Mouse (Mus musculus): Measurements from ENCODE around the gene Lyrm1. TPM values are rescaled to one million over a fixed set of nuclear protein-coding genes. Genes with fewer than 3 reads are reported as not detected.
A peak's percentile ranks its signal among the peaks of the same experiment; 100 is the strongest.

Gene Lyrm1
- polyA plus RNA-seq, 1 experiment from 2014 or later, result 10.3 TPM

GRCm38 (mm10) chr7:119860554-119860953 lies 35.1 kb upstream of the Lyrm1 start:
- CTCF ChIA-PET, result interaction anchor here (1.0 to 2.3 kb wide), 2 partner anchors 11 to 33 kb away, joined by 3 to 9 read pairs; no protein-coding TSS in a partner anchor
- POLR2A ChIA-PET, result no interaction called here
- DNase-seq (ENCODE audit: low read depth, low spot score) (no peak), ATAC-seq (no peak)
- H3K27me3 ChIP-seq, result no peaks in the 10 kb centered on the region
- TF ChIP-seq CTCF (IDR thresholded peaks at IDR 0.05), result no peak
- in situ Hi-C loops (cut with MboI; ENCODE audit: low pct_unique_long_range_greater_than_20kb), result loop anchor here (25.0 kb wide), 1 partner anchor 777 kb away; the partner anchor contains the start of gene Uqcrc2

DNA sequence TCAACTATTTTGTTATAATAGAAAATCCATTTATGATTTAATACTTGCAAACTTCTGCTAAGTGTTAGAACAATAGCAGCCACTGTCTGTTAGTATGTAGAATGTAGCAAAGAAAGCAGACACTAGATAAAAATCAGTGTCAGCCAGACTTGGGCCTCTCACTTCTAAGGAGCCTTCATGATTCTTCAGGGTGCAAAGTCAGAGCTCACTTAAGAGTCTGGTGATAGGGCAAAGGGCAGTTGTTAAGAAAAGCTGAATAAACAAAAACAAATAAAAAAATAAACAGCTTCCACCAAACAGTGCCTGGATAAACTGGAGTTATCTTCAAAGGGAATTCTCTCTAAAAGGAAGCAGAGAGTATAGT lies 34.7 kb upstream of the Lyrm1 start:
- no peak for ATAC-seq
- CTCF ChIA-PET, result no interaction called here

DNA sequence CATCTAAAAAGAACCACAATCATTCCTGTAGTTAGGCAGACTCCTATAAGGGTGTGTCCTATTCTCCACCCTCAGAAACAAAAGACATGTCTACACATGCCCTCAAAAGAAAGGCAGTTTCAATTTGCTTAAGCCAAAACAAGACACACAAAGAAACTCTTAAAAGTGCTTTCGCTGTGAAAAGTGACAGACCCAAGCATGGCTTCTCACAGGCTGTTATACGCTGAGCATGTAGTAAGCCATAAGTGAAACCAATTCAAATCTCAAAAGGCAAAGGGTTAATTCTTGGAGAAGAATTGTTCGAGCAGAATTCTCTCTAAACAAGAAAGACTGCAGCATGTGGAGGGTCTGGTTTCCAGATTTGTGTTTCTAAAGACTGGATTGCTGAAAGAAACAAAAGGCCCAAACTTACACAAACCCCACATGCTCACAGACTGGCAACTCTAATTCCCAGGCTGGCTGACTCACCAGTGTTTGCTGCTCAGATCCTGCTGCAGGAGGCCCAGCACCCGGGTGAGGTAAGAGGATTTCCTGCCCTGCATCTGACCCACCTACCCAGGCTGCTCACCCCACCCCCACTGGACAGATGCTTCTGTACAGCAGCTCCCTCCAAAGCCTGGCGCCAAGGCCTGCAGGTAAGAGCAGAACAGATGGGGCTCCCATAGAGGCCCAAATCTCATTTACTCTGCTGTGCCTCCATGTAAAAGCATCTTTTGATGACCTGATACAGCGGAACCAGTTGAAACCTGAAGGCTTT lies 34.1 kb upstream of the Lyrm1 start:
- no peak for TF ChIP-seq CTCF (IDR thresholded peaks at IDR 0.05)
- in situ Hi-C loops (cut with MboI; ENCODE audit: low pct_unique_long_range_greater_than_20kb), result loop anchor here (25.0 kb wide), 1 partner anchor 776 kb away; the partner anchor contains the start of gene Uqcrc2
- DNase-seq (ENCODE audit: low read depth, low spot score) (peak; percentile 46), ATAC-seq (peak; percentile 97)
- POLR2A ChIA-PET, result no interaction called here
- no peaks in the 10 kb centered on the region for H3K27me3 ChIP-seq
- CTCF ChIA-PET, result no interaction called here

More for the DNA sequence above, 34.7 kb upstream of the Lyrm1 start:
- no peaks in the 10 kb centered on the region for H3K27me3 ChIP-seq
- POLR2A ChIA-PET, result no interaction called here
- no peak for TF ChIP-seq CTCF (IDR thresholded peaks at IDR 0.05)
- DNase-seq (ENCODE audit: low read depth, low spot score), result no peak
- in situ Hi-C loops (cut with MboI; ENCODE audit: low pct_unique_long_range_greater_than_20kb), result loop anchor here (25.0 kb wide), 1 partner anchor 776 kb away; the partner anchor contains the start of gene Uqcrc2

DNA sequence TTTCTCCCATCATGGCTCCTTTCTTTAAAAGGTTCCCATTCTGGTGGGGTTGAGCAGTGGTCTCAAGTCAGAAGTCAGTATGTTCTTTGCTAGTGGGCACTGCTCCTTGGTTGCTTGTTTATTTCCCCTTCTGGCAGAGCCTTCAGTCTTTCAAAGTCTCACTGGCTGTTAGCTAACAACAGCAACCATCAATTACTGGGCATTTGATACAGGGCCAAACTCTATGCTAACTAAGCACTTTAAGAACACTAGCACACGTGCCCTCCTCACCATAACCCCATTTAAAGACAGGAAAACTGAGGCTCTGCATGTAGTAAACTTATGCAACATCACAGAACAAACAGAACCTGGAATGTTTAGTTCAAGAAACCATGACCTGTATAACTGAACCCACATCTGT lies 33.5 kb upstream of the Lyrm1 start:
- no peaks in the 10 kb centered on the region for H3K27me3 ChIP-seq
- ChIA-PET POLR2A (no interaction called here), CTCF (interaction anchor here (1.6 kb wide), 1 partner anchor 8 kb away, joined by 7 read pairs; no protein-coding TSS in a partner anchor)
- DNase-seq (ENCODE audit: low read depth, low spot score) (no peak), ATAC-seq (no peak)
- no peak for TF ChIP-seq CTCF (IDR thresholded peaks at IDR 0.05)
- in situ Hi-C loops (cut with MboI; ENCODE audit: low pct_unique_long_range_greater_than_20kb), result loop anchor here (25.0 kb wide), 1 partner anchor 775 kb away; the partner anchor contains the start of gene Uqcrc2

- in situ Hi-C loops (cut with MboI; ENCODE audit: low pct_unique_long_range_greater_than_20kb), result loop anchor here (25.0 kb wide), 1 partner anchor 773 kb away; the partner anchor contains the start of gene Uqcrc2
- POLR2A ChIA-PET, result no interaction called here
- ATAC-seq, result no peak
- CTCF ChIA-PET, result interaction anchor here (0.9 to 1.6 kb wide), 4 partner anchors 11 to 25 kb away, joined by 3 to 6 read pairs (median 4); no protein-coding TSS in a partner anchor
- no peak for TF ChIP-seq CTCF (IDR thresholded peaks at IDR 0.05)
- H3K27me3 ChIP-seq, result no peaks in the 10 kb centered on the region
- DNase-seq (ENCODE audit: low read depth, low spot score), result no peak
Observed at GRCm38 (mm10) chr7:119864500-119864899, 31.2 kb upstream of the Lyrm1 start.

GRCm38 (mm10) chr7:119866136-119866535 lies 29.5 kb upstream of the Lyrm1 start:
- ATAC-seq, result no peak
- no peak for TF ChIP-seq CTCF (IDR thresholded peaks at IDR 0.05)
- POLR2A ChIA-PET, result no interaction called here
- H3K27me3 ChIP-seq, result no peaks in the 10 kb centered on the region
- CTCF ChIA-PET, result no interaction called here
- in situ Hi-C loops (cut with MboI; ENCODE audit: low pct_unique_long_range_greater_than_20kb), result loop anchor here (25.0 kb wide), 1 partner anchor 771 kb away; the partner anchor contains the start of gene Uqcrc2
- DNase-seq (ENCODE audit: low read depth, low spot score), result no peak

DNA sequence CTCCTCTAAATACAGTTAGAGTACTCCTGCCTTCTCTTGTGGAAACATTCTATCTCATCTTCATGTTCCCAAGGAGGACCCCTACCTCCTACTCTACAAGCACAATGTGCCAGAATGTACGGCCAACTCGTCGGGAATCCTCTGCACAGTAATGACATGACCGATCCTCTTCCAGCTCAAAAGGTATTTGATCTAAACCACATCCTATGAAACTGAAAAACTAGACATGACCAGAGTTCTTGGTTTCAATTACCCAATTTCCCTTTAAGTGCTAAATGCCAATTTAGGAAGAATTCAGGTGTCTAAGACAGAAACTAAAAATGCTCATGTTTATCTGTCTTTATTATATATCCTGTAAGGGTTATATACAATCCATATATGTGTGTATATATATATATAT lies 23.5 kb upstream of the Lyrm1 start:
- ATAC-seq, result no peak
- POLR2A ChIA-PET, result interaction anchor here (0.6 kb wide), 1 partner anchor 23 kb away, joined by 3 read pairs; the partner anchor contains the start of gene Lyrm1
- CTCF ChIA-PET, result interaction anchor here (1.4 kb wide), 1 partner anchor 8 kb away, joined by 4 read pairs; no protein-coding TSS in a partner anchor
- in situ Hi-C loops (cut with MboI; ENCODE audit: low pct_unique_long_range_greater_than_20kb), result loop anchor here (25.0 kb wide), 1 partner anchor 765 kb away; the partner anchor contains the start of gene Uqcrc2
- TF ChIP-seq CTCF (IDR thresholded peaks at IDR 0.05), result no peak
- no peaks in the 10 kb centered on the region for H3K27me3 ChIP-seq
- DNase-seq (ENCODE audit: low read depth, low spot score), result no peak

- TF ChIP-seq CTCF (IDR thresholded peaks at IDR 0.05), result no peak
- H3K27me3 ChIP-seq, result no peaks in the 10 kb centered on the region
- ATAC-seq (no peak), DNase-seq (ENCODE audit: low read depth, low spot score) (no peak)
- in situ Hi-C loops (cut with MboI; ENCODE audit: low pct_unique_long_range_greater_than_20kb), result loop anchor here (25.0 kb wide), 1 partner anchor 764 kb away; the partner anchor contains the start of gene Uqcrc2
- POLR2A ChIA-PET, result no interaction called here
- CTCF ChIA-PET, result no interaction called here
Observed at GRCm38 (mm10) chr7:119873050-119873449, 22.6 kb upstream of the Lyrm1 start.

DNA sequence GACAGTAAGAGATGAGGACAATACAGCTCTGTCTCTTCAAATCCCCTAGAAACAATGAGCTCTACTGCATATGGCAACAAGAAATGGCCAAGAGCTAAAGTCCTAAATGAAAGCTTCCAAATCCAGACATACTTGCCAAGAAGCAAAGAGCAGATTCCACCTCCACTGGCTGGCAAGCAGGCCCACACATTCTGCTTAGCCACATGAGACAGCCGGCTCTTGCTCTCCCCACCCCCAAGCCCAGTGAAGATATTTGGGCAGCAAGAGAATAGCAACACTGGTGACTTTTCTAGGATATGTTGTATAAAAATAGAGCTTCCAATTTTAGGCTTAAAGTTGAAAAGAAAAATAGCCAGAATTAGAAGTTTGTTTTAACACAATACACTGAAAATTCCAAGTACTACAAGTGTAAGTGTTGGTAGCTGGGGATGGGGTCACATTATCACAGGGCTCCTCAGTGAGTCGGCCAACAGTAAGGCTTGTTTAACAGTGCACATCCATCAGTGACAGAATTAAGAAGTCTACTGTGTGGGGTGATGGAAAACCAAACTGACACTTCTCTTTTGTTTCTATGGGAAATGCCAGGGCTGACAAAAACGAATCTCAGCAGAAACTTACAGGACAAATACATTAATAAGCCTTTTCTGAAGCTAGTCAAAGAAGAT lies 19.8 kb upstream of the Lyrm1 start:
- ChIA-PET POLR2A (interaction anchor here (1.2 kb wide), 1 partner anchor 13 kb away, joined by 3 read pairs; no protein-coding TSS in a partner anchor), CTCF (interaction anchor here (1.3 to 1.6 kb wide), 2 partner anchors 12 to 13 kb away, joined by 3 to 6 read pairs; no protein-coding TSS in a partner anchor)
- TF ChIP-seq CTCF (IDR thresholded peaks at IDR 0.05), result no peak
- in situ Hi-C loops (cut with MboI; ENCODE audit: low pct_unique_long_range_greater_than_20kb), result no loop called here
- DNase-seq (ENCODE audit: low read depth, low spot score) (no peak), ATAC-seq (no peak)
- no peaks in the 10 kb centered on the region for H3K27me3 ChIP-seq

DNA sequence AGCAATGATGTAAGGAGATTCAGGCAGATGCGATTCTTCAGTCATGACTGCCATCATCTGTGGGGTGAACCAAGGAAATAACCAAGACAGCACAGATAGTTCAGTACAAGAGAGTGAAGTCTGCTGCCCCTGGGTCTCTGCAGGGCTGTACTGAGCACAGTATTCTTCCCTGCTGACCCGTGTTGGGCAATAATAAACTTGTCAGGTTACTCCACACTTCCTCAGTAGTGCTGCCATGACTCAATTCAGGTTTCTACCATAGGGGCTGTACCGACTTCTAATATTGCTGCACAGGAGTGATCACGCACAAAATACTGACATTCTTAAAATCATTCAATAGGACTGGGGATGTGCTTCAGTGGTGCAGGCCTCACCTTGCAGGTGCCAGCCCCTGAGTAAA lies 16.5 kb upstream of the Lyrm1 start:
- ChIA-PET CTCF (no interaction called here), POLR2A (no interaction called here)
- H3K27me3 ChIP-seq, result no peaks in the 10 kb centered on the region
- in situ Hi-C loops (cut with MboI; ENCODE audit: low pct_unique_long_range_greater_than_20kb), result no loop called here
- ATAC-seq (no peak), DNase-seq (ENCODE audit: low read depth, low spot score) (no peak)
- TF ChIP-seq CTCF (IDR thresholded peaks at IDR 0.05), result no peak
